Mouse (Mus musculus) embryonic facial prominence, embryonic 12.5 days (tissue): ENCODE results near the gene Dennd6b. TPM values are rescaled to one million over a fixed set of nuclear protein-coding genes. Genes with fewer than 3 reads are reported as not detected.

ENCODE experiments used
- ATAC-seq: fragments of 200-750 bp; cut with Nextera tagmentation; 2 replicates; pipeline ENCODE4 v1.8.0; 2017; ENCODE audit not compliant: insufficient number of reproducible peaks, insufficient read depth, low FRiP score, low TSS enrichment
- H3K27ac ChIP-seq: fragments of 300-500 bp; sonication (generic); 2 replicates; pipeline ENCODE4 v1.5.1; 2016; ENCODE audit warnings: mild to moderate bottlenecking
- H3K27me3 ChIP-seq: fragments of 300-500 bp; sonication (generic); 2 replicates; pipeline ENCODE4 v1.6.1; 2016; ENCODE audit warnings: mild to moderate bottlenecking, moderate library complexity
- H3K36me3 ChIP-seq: fragments of 300-500 bp; sonication (generic); 2 replicates; pipeline ENCODE4 v1.6.1; 2016; ENCODE audit warnings: mild to moderate bottlenecking
- H3K4me1 ChIP-seq: fragments of 300-500 bp; sonication (generic); 2 replicates; pipeline ENCODE4 v1.6.1; 2016
- H3K4me2 ChIP-seq: fragments of 300-500 bp; sonication (generic); replicated peaks from 2 replicates; pipeline ENCODE4 v1.6.1; 2016; ENCODE audit warnings: mild to moderate bottlenecking, moderate library complexity
- H3K4me3 ChIP-seq: fragments of 300-500 bp; sonication (generic); 2 replicates; pipeline ENCODE4 v1.5.1; 2016; ENCODE audit warnings: mild to moderate bottlenecking
- H3K9ac ChIP-seq: fragments of 300-500 bp; sonication (generic); 2 replicates; pipeline ENCODE4 v1.6.1; 2016; ENCODE audit warnings: mild to moderate bottlenecking, moderate library complexity
- H3K9me3 ChIP-seq: fragments of 300-500 bp; sonication (generic); 2 replicates; pipeline ENCODE4 v1.6.1; 2016; ENCODE audit warnings: mild to moderate bottlenecking, moderate library complexity
- WGBS: fragments of 180-500 bp; shearing (Covaris S2); methylation state at CpG from one replicate; pipeline ENCODE4 v1.1.7; 2016; 5-methylcytosine and 5-hydroxymethylcytosine counted together
- polyA plus RNA-seq: library from polyadenylated mRNA; unstranded; fragments of >200 nt; fragmentation: Nextera tagmentation; extraction: Ambion mirVana; gene quantifications from 2 replicates; pipeline ENCODE4 v1.2.1, GENCODE M21; 2016

Gene Dennd6b
- polyA plus RNA-seq: 30.2 and 30.3 TPM in 2 replicates

DNA sequence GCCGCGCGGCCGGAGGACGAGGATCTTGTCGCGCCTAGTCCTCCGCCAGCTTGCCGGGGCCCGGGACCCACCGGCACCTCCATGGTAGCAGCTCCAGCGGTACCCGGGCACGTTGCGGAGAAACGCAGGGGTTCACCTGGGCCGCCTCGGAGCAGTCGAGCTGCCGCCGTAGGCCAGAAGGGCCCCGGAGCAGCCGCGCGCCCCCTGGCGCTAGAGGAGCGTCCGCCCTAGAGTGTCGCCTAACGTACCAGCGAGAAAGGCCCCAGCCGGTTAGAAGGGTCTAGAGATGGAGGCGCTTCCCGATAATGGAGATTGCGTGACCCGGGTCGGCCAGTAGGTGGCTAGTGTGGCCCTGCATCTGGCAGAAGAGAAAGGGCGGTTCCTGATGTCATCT lies at the start of gene Dennd6b:
Dennd6b (minus strand) TSS at position 184 of the 394 bp plus-strand sequence.
- H3K27me3 ChIP-seq: no peaks in the 10 kb centered on the region
- peak within 1 kb of the TSS; percentile 78 for H3K9ac ChIP-seq
- peaks cover 13% of the 10 kb centered on the region for H3K4me1 ChIP-seq
- ATAC-seq: peak; percentile 98
- peak within 1 kb of the TSS; percentile 97 for H3K27ac ChIP-seq
- H3K36me3 ChIP-seq: no peaks in the 10 kb centered on the region
- 0% methylated on average over 38 of the region's 38 CpGs for WGBS
- H3K4me2 ChIP-seq: peak within 1 kb of the TSS; percentile 64
- no peaks in the 10 kb centered on the region for H3K9me3 ChIP-seq
- peak within 1 kb of the TSS; percentile 76 for H3K4me3 ChIP-seq

DNA sequence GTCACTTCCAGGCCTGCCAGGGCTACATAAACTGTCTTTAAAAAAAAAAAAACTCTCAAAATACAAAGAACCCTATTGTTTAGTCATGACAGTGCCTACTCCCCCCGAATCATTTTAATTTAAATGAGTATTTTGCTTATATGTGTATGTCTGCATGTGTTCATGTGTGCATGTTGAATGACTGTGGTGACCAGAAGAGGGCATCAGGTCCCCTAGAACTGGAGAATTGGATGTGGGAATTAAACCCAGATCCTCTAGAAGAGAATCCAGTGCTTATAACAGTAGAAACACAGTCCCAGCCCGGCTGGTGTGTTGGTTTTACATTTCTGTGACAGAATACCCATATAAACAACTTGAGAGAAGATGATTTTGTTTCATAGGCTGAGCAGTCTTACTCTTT lies 44.7 kb upstream of the Dennd6b start:
- WGBS: 60% methylated on average over 2 of the region's 2 CpGs
- Histone ChIP-seq H3K27me3 (no peaks in the 10 kb centered on the region), H3K9ac (no peak overlapping the region), H3K27ac (no peak overlapping the region), H3K4me1 (no peaks in the 10 kb centered on the region), H3K36me3 (peaks cover 21% of the 10 kb centered on the region), H3K9me3 (no peaks in the 10 kb centered on the region), H3K4me3 (no peak overlapping the region), H3K4me2 (no peak overlapping the region)
- no peak for ATAC-seq

DNA sequence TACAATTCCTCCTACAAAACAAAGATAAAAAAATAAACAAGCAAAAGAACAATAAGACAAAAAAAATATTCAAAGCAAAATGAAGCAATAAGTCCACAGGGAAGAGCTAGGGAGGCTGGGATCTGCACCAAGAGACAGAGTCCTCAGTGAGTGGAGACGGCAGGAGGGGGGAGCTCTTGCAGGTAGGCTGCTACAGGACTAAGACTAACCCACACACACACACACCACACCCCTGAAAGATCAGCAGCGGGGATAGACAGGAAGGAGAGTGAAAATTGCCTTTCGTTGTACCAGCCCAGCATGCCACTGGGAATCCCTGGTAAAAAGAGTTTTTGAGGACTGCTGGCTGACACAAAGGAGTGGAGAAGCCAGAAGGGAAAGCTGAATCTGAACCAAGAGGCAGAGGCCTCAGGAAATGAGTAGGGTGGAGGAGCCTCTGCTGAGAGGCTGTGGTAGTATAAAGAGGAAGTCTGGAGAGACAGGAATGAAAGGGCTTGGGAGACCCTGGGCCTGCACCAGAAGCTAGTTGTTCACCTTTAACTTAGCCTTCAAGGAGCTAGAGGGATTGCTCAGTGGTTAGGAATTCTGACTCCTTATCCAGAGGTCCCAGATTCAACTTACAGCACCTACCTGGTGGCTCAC lies 43.6 kb upstream of the Dennd6b start:
- no peaks in the 10 kb centered on the region for H3K4me1 ChIP-seq
- H3K4me2 ChIP-seq: no peak overlapping the region
- ATAC-seq: no peak
- H3K27me3 ChIP-seq: no peaks in the 10 kb centered on the region
- H3K9ac ChIP-seq: no peak overlapping the region
- H3K27ac ChIP-seq: no peak overlapping the region
- 51% methylated on average over 3 of the region's 3 CpGs for whole genome bisulfite sequencing
- H3K9me3 ChIP-seq: no peaks in the 10 kb centered on the region
- no peak overlapping the region for H3K4me3 ChIP-seq
- peaks cover 21% of the 10 kb centered on the region for H3K36me3 ChIP-seq

DNA sequence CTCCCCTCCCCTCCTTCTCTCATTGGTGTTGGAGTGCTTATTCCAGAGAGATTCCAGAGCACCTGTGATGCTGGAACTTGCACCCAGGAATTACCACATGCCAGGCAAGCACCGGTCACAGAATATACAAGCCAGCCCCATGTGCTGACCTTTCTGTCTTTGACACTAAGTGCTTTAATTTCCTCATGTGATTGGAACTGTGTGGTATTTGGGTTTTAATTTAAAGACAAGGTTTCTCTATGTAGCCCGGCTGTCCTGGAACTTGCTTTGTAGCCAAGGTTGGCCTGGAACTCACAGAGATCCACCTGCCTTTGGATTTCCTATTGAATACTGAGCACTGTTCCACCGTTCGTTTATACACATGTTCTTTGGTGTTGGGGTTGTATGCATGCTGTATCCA lies 37.8 kb upstream of the Dennd6b start:
- H3K36me3 ChIP-seq: peaks cover 10% of the 10 kb centered on the region
- no peaks in the 10 kb centered on the region for H3K27me3 ChIP-seq
- no peaks in the 10 kb centered on the region for H3K4me1 ChIP-seq
- no peak for ATAC-seq
- no peak overlapping the region for H3K4me3 ChIP-seq
- no peak overlapping the region for H3K9ac ChIP-seq
- WGBS: 86% methylated on average over 4 of the region's 4 CpGs
- H3K4me2 ChIP-seq: no peak overlapping the region
- H3K27ac ChIP-seq: no peak overlapping the region
- no peaks in the 10 kb centered on the region for H3K9me3 ChIP-seq

DNA sequence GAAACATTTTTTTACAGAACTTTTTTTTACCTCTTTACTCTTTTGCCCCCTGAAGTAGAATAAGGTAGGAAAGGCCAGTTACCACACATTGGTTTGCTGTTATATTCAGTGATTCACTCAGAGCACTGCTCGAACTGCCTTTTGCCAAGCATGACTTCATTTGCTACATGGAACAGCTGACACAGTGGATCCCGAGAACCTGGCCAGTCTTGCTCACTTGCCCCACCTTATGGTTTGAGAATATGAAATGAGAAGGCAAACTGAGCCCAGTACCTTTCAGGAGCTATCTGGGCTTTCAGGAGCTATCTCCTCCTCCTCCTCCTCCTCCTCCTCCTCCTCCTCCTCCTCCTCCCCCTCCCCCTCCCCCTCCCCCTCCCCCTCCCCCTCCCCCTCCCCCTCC lies 37.3 kb upstream of the Dennd6b start:
- Histone ChIP-seq H3K36me3 (peaks cover 10% of the 10 kb centered on the region), H3K4me1 (no peaks in the 10 kb centered on the region)
- WGBS: 69% methylated on average over 2 of the region's 2 CpGs

DNA sequence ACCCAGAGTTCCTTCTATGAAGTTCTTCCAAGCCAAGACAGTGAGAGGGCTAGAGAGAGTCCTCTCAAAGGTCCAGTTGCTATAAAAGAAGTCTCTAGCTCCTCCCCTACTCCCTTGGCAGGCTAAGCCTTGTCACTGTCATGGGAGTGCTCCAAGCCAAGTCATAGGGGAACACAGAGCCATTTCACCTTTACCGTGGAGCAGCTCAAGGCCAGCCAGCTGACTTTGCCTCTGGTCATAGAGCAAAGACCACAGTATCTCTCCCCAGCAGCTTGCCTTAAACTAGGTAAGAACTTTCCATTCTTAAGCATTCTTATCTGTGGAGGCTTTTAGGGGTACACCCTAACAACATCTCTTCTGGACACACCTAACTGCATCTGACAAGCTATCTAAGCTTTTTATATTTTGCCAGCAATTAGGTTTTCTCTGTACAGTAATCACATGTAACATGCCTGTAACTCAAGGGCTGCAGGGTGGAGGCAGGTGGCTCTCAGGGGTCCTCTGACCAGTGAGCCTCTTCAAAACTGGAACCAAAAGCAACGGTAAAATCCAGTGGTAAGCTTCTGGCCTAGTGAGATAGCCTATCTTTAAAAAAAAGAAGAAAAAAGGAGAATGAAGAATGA lies 19.4 kb upstream of the Dennd6b start:
- H3K4me2 ChIP-seq: no peak overlapping the region
- 84% methylated on average over 2 of the region's 2 CpGs for WGBS
- no peaks in the 10 kb centered on the region for H3K9me3 ChIP-seq
- no peak overlapping the region for H3K9ac ChIP-seq
- peaks cover 15% of the 10 kb centered on the region for H3K36me3 ChIP-seq
- H3K4me1 ChIP-seq: peaks cover 19% of the 10 kb centered on the region
- H3K27me3 ChIP-seq: no peaks in the 10 kb centered on the region
- H3K27ac ChIP-seq: no peak overlapping the region
- H3K4me3 ChIP-seq: no peak overlapping the region
- no peak for ATAC-seq

More for the DNA sequence above, 37.3 kb upstream of the Dennd6b start:
- Histone ChIP-seq H3K27ac (no peak overlapping the region), H3K4me2 (no peak overlapping the region), H3K9ac (no peak overlapping the region), H3K9me3 (no peaks in the 10 kb centered on the region), H3K27me3 (no peaks in the 10 kb centered on the region), H3K4me3 (no peak overlapping the region)
- no peak for ATAC-seq

DNA sequence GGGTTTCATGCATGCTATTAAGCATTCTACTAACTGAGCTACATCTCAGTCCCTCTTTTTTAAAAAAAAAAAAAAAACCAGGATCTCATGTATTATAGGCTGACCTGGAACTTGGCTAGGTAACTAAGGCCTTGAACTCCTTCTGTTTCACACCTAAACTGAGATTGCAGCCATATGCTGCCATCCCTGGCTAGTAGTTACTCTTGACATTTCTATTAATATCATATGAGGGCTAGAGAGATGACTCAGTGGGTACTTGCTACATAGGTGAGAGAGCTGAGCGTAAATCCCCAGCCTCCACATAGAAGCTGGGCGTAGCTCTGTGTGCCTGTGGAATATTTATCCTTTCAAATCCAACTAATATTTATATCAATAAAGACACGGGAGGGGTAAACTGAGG lies 18.7 kb upstream of the Dennd6b start:
- ATAC-seq: no peak
- H3K4me3 ChIP-seq: no peak overlapping the region
- H3K4me1 ChIP-seq: peaks cover 19% of the 10 kb centered on the region
- no peak overlapping the region for H3K27ac ChIP-seq
- H3K36me3 ChIP-seq: peaks cover 15% of the 10 kb centered on the region
- 91% methylated on average over 3 of the region's 3 CpGs for WGBS
- H3K4me2 ChIP-seq: no peak overlapping the region
- no peaks in the 10 kb centered on the region for H3K9me3 ChIP-seq
- no peak overlapping the region for H3K9ac ChIP-seq
- no peaks in the 10 kb centered on the region for H3K27me3 ChIP-seq

DNA sequence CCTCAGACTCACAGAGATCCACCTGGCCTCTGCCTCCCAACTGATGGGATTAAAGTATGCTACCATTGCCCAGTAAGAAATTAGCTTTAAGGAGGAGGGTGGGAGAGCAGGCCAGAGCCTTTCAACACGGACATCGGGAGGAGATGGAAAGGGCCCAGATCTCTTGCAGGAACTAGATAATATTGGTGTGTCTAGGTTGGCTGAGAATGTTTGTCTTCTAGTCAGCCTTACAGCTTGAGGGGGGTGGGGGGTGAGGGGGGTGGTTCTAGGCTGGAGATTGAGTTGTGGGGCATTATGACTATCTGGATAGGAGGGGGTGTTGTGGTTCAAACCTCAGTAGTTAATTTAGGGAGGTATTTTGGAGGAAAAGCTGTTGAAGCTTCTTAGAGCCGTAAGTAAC lies 17.2 kb upstream of the Dennd6b start:
- H3K36me3 ChIP-seq: peaks cover 15% of the 10 kb centered on the region
- 0 out of 2 replicates have a peak overlapping the region, but pooled peaks have one; percentile 9 for H3K4me2 ChIP-seq
- 93% methylated on average over 3 of the region's 3 CpGs for WGBS
- H3K9ac ChIP-seq: no peak overlapping the region
- no peaks in the 10 kb centered on the region for H3K9me3 ChIP-seq
- H3K27me3 ChIP-seq: no peaks in the 10 kb centered on the region
- ATAC-seq: no peak
- peaks cover 19% of the 10 kb centered on the region for H3K4me1 ChIP-seq
- no peak overlapping the region for H3K27ac ChIP-seq
- H3K4me3 ChIP-seq: no peak overlapping the region

DNA sequence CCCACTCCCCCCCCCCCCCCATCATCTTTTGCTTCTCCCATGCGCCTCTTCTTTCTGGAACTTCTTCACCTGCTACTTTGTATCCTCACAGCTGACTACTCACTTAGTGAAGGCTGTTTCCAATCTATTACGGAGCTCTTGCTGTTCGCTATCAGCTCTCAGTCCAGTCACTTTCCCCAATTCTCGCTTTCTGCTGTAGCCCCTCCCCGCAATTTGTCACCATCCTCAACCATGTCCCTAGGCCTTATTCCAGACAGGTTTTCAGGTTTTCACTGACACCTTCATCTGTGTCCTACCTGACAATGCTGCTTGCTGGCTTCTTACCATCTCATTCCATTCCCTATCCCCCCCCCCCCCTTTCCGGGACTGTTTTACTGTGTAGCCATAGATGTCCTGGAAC lies 16.2 kb upstream of the Dennd6b start:
- H3K4me3 ChIP-seq: peak overlapping the region; percentile 87
- H3K27ac ChIP-seq: no peak overlapping the region
- H3K4me1 ChIP-seq: peaks cover 19% of the 10 kb centered on the region
- 55% methylated on average over 6 of the region's 6 CpGs for WGBS
- peak overlapping the region; percentile 95; the same call in 1 of the 2 replicates for H3K9ac ChIP-seq
- peaks cover 15% of the 10 kb centered on the region for H3K36me3 ChIP-seq
- H3K9me3 ChIP-seq: no peaks in the 10 kb centered on the region
- no peaks in the 10 kb centered on the region for H3K27me3 ChIP-seq
- ATAC-seq: no peak
- peak overlapping the region; percentile 88 for H3K4me2 ChIP-seq

DNA sequence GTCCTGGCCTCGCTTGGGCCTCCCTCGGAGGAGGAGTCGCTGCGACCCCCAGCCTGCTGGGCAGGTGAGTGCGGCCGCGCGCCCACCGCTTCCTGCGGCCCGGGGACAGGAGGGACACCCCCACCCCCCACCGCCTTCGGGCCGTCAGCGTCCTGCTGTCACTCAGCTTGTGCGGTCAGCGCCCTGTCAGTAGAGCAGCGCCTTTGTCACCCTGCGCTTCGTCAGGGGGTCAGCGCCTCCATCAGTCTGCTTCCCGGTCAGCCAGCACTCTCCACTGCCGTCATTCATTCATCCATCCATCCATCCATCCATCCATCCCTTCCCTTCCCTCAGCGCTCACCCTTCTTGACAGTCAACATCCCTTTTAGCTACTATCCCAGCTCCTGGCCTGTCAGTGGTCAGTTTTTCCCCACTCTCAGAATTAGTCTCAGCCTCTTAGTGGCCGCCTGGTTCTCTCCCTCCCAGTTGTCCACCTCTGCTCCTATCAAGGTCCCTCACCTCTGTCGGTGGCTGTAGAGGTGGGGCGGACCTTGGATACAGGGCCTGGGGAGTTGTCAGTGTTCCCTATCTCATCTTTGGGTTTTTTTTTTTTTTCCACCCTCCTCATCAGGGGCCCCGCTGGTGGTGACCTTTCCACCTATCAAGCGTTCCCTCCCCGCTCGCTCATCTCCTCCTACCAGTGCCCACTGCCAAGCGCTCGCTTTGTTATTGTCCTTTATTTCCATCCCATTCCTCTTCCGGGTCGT lies 15.6 kb upstream of the Dennd6b start:
- WGBS: 3% methylated on average over 30 of the region's 35 CpGs
- Histone ChIP-seq H3K9me3 (no peaks in the 10 kb centered on the region), H3K4me3 (peak overlapping the region; percentile 87), H3K27ac (peak overlapping the region; percentile 88), H3K9ac (peak overlapping the region; percentile 95), H3K4me1 (peaks cover 19% of the 10 kb centered on the region), H3K27me3 (no peaks in the 10 kb centered on the region), H3K4me2 (peak overlapping the region; percentile 88), H3K36me3 (peaks cover 15% of the 10 kb centered on the region)
- peak; percentile 61 for ATAC-seq

DNA sequence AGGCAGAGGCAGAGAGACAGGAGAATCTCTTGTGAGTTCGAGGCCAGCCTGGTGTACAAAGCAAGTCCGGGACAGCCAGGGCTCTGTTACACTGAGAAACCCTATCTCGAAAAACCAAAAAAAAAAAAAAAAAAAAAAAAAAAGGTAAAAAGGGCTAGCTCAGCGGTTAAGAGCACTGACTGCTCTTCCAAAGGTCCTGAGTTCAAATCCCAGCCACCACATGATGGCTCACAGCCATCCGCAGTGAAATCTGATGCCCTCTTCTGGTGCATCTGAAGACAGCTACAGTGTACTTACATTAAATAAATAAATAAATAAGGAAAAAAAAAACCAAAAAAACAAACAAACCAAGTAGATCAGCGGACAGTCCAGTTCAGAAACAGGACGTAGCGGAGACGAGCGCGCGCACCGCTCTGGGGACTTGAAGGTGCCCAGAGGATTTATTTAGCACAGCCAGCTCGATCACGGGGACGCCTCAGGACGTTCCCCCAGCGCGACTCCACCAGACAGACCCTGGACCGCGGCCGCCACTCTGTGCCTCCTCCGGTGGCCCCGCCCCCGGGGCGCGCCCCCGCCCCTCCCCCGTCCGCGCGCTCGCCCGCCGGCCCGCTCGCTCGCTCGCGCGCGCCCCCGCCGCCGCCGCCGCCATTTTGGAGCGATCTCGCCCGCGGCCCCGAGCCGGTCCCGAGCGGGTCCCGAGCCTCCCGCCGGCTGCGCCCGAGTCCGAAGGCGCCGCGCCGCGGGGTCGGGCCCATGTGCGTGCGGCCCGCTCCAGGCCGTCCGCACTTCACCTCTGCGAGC lies 14.8 kb upstream of the Dennd6b start, which contains the start of gene Ppp6r2:
Ppp6r2 (plus strand) TSS at position 639 of the 801 bp plus-strand sequence.
- Histone ChIP-seq H3K27ac (peak within 1 kb of the TSS; percentile 88), H3K9me3 (no peaks in the 10 kb centered on the region), H3K4me3 (peak within 1 kb of the TSS; percentile 87), H3K27me3 (no peaks in the 10 kb centered on the region), H3K9ac (peak within 1 kb of the TSS; percentile 95), H3K4me2 (peak within 1 kb of the TSS; percentile 88), H3K36me3 (peaks cover 8% of the 10 kb centered on the region), H3K4me1 (peaks cover 19% of the 10 kb centered on the region)
- 3% methylated on average over 56 of the region's 73 CpGs for WGBS
- peak; percentile 79 for ATAC-seq
